Mouse (Mus musculus) stomach, postnatal 0 days (tissue): ENCODE results near the gene Dlg2.

Source experiments
- CTCF ChIP-seq: IDR thresholded peaks from 2 replicates; pipeline ENCODE4 v1.5.1; 2016; ENCODE audit warnings: antibody characterized with exemption, low read depth, mild to moderate bottlenecking, moderate library complexity
- EP300 ChIP-seq: optimal IDR thresholded peaks from 2 replicates; pipeline ENCODE3; 2016; ENCODE audit warnings: antibody characterized with exemption

GRCm38 (mm10) chr7:91709853-91710252 lies 1233.4 kb downstream of the Dlg2 start:
- TF ChIP-seq CTCF = no peak
- TF ChIP-seq EP300 = no peak
